In genomic region chr2:115969201-115969600, GRCm38 (mm10) we compare ENCODE assay signal across 19 mouse cellular contexts.
"Had no signal": no experiment of that assay in that cellular context is flagged by ENCODE, and none has a peak within 500 bp of the region (broad histone marks: within the 10 kb centered on the region; RNA-seq: fewer than 3 reads in every experiment).

No protein-coding gene starts in this region.

- H3K4me1 ChIP-seq: lung, embryonic 15.5 days; megakaryocyte, embryonic 14.5 days; neural tube, embryonic 12.5 days; stomach, embryonic 15.5 days had no signal

- H3K27me3 ChIP-seq: lung, embryonic 15.5 days; megakaryocyte, embryonic 14.5 days; midbrain, embryonic 13.5 days; midbrain, embryonic 15.5 days; neural tube, embryonic 12.5 days; stomach, embryonic 15.5 days had no signal

- H3K36me3 ChIP-seq: lung, embryonic 15.5 days; midbrain, embryonic 13.5 days; midbrain, embryonic 15.5 days; stomach, embryonic 15.5 days had no signal

- H3K27ac ChIP-seq: lung, embryonic 15.5 days; macrophage; midbrain, embryonic 13.5 days; midbrain, embryonic 15.5 days; neural tube, embryonic 12.5 days; stomach, embryonic 15.5 days; stomach, postnatal 0 days had no signal

- H3K4me3 ChIP-seq: lung, embryonic 15.5 days; megakaryocyte, embryonic 14.5 days; midbrain, embryonic 13.5 days; midbrain, embryonic 15.5 days; neural tube, embryonic 12.5 days; stomach, embryonic 15.5 days had no signal

- DNase-seq: liver, postnatal 0 days; lung, adult 2 months; lung, postnatal 14 days; lung, postnatal 36 days; retina, postnatal 1 day; right cerebral cortex, adult 18-20 months; right cerebral cortex, postnatal 25 days; right cerebral cortex, postnatal 4 days; thymus, adult 2 months; thymus, postnatal 25 days; thymus, postnatal 4 days had no signal

- H3K9me3 ChIP-seq: lung, embryonic 15.5 days; midbrain, embryonic 13.5 days; midbrain, embryonic 15.5 days; neural tube, embryonic 12.5 days; stomach, embryonic 15.5 days had no signal
